15 mouse cellular contexts compared by ENCODE assay signal in genomic region chr16:8655599-8655998, GRCm38 (mm10). TPM values are rescaled to one million over a fixed set of nuclear protein-coding genes. Genes with fewer than 3 reads are reported as not detected.
DNase-seq lines count a peak whose midpoint lies in the region; ATAC-seq and TF ChIP-seq lines count a peak whose summit lies in the region.
"Had no signal": no experiment of that assay in that cellular context is flagged by ENCODE, and none has a peak within 500 bp of the region (broad histone marks: within the 10 kb centered on the region; RNA-seq: fewer than 3 reads in every experiment).

No protein-coding gene starts in this region.

- TF ChIP-seq CTCF in lung, adult 2 months (IDR thresholded peaks at IDR 0.05; ENCODE audit: insufficient read depth, low read length) = 0 out of 2 replicates have a peak, but pooled peaks have one; percentile 13
- peak; percentile 44; the same call in 1 of the 2 replicates for TF ChIP-seq CTCF in intestine, postnatal 0 days (IDR thresholded peaks at IDR 0.05; ENCODE audit: low read depth)

- H3K27ac ChIP-seq in intestine, postnatal 0 days (ENCODE audit: low read depth, low read length) = no peak overlapping the region
- H3K27ac ChIP-seq: embryonic facial prominence, embryonic 12.5 days; kidney, embryonic 15.5 days had no signal

- no peaks in the 10 kb centered on the region for H3K27me3 ChIP-seq in intestine, postnatal 0 days (replicated peaks; ENCODE audit: control insufficient read depth, insufficient read depth, low read length)
- H3K27me3 ChIP-seq: embryonic facial prominence, embryonic 12.5 days; kidney, embryonic 15.5 days had no signal

- WGBS in lung, adult 2 months = 70% methylated on average over 9 of the region's 9 CpGs
- WGBS in intestine, postnatal 0 days = 79% methylated on average over 9 of the region's 9 CpGs

- no peak overlapping the region for H3K4me3 ChIP-seq in lung, adult 2 months (replicated peaks; ENCODE audit: extremely low read depth, low read depth, low read length)
- no peak overlapping the region for H3K4me3 ChIP-seq in intestine, postnatal 0 days (ENCODE audit: low read depth, low read length)
- H3K4me3 ChIP-seq: embryonic facial prominence, embryonic 12.5 days; kidney, embryonic 15.5 days had no signal

- no peaks in the 10 kb centered on the region for H3K9me3 ChIP-seq in intestine, postnatal 0 days (ENCODE audit: control insufficient read depth)
- H3K9me3 ChIP-seq: embryonic facial prominence, embryonic 12.5 days; kidney, embryonic 15.5 days had no signal

- TF ChIP-seq POLR2A in lung, adult 2 months (IDR thresholded peaks at IDR 0.05; ENCODE audit: borderline replicate concordance, extremely low read depth, low read depth, low read length) = no peak

- DNase-seq in lung, adult 2 months = no peak
- DNase-seq in lung, postnatal 14 days = no peak
- peak; percentile 68 for DNase-seq in ZHBTc4 (ENCODE audit: low read depth, low spot score)
- DNase-seq in lung, postnatal 36 days = peak; percentile 51
- no peak for DNase-seq in left cerebral cortex, adult 9 months (ENCODE audit: low spot score in 2 of 2)
- DNase-seq in yolk sac, embryonic 10.5 days (ENCODE audit: low spot score) = no peak
- DNase-seq in thymus, postnatal 14 days = no peak
- DNase-seq: cerebellum, postnatal 10 days; layer of hippocampus, adult 9-11 months; midbrain, embryonic 14.5 days; spleen, adult 18-20 months had no signal

- ATAC-seq in intestine, postnatal 0 days = 0 out of 2 replicates have a peak, but pooled peaks have one; percentile 28

- H3K36me3 ChIP-seq in intestine, postnatal 0 days (ENCODE audit: control insufficient read depth, insufficient read depth) = peaks cover 90% of the 10 kb centered on the region

- no peak overlapping the region for H3K4me2 ChIP-seq in intestine, postnatal 0 days (replicated peaks; ENCODE audit: low read depth)
- H3K4me2 ChIP-seq: embryonic facial prominence, embryonic 12.5 days; kidney, embryonic 15.5 days had no signal

- H3K9ac ChIP-seq in intestine, postnatal 0 days (ENCODE audit: low read depth, low read length) = no peak overlapping the region
- H3K9ac ChIP-seq: embryonic facial prominence, embryonic 12.5 days; kidney, embryonic 15.5 days had no signal

- H3K4me1 ChIP-seq in lung, adult 2 months (ENCODE audit: control insufficient read depth, insufficient read depth, low read length) = no peaks in the 10 kb centered on the region
- H3K4me1 ChIP-seq in intestine, postnatal 0 days (replicated peaks; ENCODE audit: control insufficient read depth, insufficient read depth, low read length) = no peaks in the 10 kb centered on the region
- H3K4me1 ChIP-seq: embryonic facial prominence, embryonic 12.5 days; kidney, embryonic 15.5 days had no signal

RNA-seq across cellular contexts. Expression of gene Carhsp1, which starts 16.4 kb away (rescaled TPM):
- 89.5 and 94.0 TPM in 2 replicates for polyA plus RNA-seq in lung, adult 2 months (2012; rRNA removed)
- 40.1 and 43.9 TPM in 2 replicates for polyA plus RNA-seq in intestine, postnatal 0 days (2015; fragmentation: Nextera tagmentation; extraction: Ambion mirVana)

RNA-seq across cellular contexts. Expression of gene Tmem186, which starts 18.1 kb away (rescaled TPM):
- 7.7 and 8.2 TPM in 2 replicates for polyA plus RNA-seq in lung, adult 2 months (2012; rRNA removed)
- 9.1 and 9.8 TPM in 2 replicates for polyA plus RNA-seq in intestine, postnatal 0 days (2015; fragmentation: Nextera tagmentation; extraction: Ambion mirVana)

RNA-seq across cellular contexts. Expression of gene Pmm2, which starts 18.1 kb away (rescaled TPM):
- polyA plus RNA-seq in lung, adult 2 months (2012; rRNA removed) = 47.8 and 55.4 TPM in 2 replicates
- polyA plus RNA-seq in intestine, postnatal 0 days (2015; fragmentation: Nextera tagmentation; extraction: Ambion mirVana) = 116 and 120 TPM in 2 replicates

RNA-seq across cellular contexts. Expression of gene Gm5767, which starts 25.0 kb away (rescaled TPM):
- polyA plus RNA-seq in lung, adult 2 months (2012; rRNA removed) = 0.23 TPM in 1 of 2 replicates, not detected in the other
- 0.22 TPM in 1 of 2 replicates, not detected in the other for polyA plus RNA-seq in intestine, postnatal 0 days (2015; fragmentation: Nextera tagmentation; extraction: Ambion mirVana)
- polyA plus RNA-seq: brain, embryonic 14.5 days; embryonic facial prominence, embryonic 12.5 days; kidney, embryonic 15.5 days; midbrain, embryonic 14.5 days had no signal

Comparison
In these comparisons a context has a peak if more than half of its experiments do, and no peak if none do; other contexts are left out.
1. DNase-seq: peak in ZHBTc4 (single experiment) and lung, postnatal 36 days (single experiment); none in lung, adult 2 months (single experiment), lung, postnatal 14 days (single experiment), left cerebral cortex, adult 9 months (0 of 2), yolk sac, embryonic 10.5 days (single experiment) and thymus, postnatal 14 days (single experiment).